In the genomic region with DNA sequence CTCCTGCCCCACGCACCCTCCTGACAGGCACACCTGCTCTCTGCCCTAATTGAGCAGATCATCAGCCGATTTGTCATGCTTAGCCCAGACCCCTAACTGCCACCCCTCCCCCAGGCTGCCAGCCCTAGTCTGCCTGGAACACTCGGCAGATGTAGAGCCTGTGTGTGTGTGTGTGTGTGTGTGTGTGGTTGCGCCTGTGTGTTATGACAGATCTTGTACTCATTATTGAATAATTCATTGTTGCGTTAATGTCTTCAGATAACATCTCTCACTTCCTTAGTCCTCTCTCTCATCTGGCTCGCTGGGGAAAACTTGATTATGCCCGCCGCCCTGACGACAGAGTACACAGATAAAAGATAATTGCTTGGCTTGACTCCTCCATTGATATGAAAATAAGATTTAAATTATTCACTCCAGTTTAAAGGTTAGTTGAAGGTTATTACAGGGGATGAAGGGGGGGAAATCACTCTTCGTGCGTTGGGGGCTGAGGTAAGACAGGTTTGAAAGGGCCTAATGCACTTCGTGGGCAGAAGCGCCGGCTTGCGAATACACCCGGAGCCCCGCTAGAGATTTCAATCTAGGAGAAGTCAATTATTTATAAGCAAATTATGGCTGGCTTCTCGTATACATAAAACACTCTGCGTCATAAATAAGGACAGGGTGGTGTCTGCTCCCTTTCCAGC, we compare ENCODE assay signal across 9 mouse cellular contexts.
DNase-seq lines count a peak whose midpoint lies in the region; ATAC-seq lines count a peak whose summit lies in the region.
"Had no signal": no experiment of that assay in that cellular context is flagged by ENCODE, and none has a peak within 500 bp of the region (broad histone marks: within the 10 kb centered on the region; RNA-seq: fewer than 3 reads in every experiment).

No protein-coding gene starts in this region.

- peak overlapping the region; percentile 32 for H3K4me2 ChIP-seq in hindbrain, embryonic 16.5 days (ENCODE audit: low read length)
- peak overlapping the region; percentile 28 for H3K4me2 ChIP-seq in midbrain, embryonic 12.5 days (replicated peaks)

- 0 out of 2 replicates have a peak, but pooled peaks cover 2% of the 10 kb centered on the region for H3K27me3 ChIP-seq in hindbrain, embryonic 16.5 days (replicated peaks; ENCODE audit: control insufficient read depth, insufficient read depth, low read length)
- H3K27me3 ChIP-seq in midbrain, embryonic 12.5 days = peaks cover 9% of the 10 kb centered on the region; the same call in 1 of the 2 replicates

- H3K27ac ChIP-seq in hindbrain, embryonic 16.5 days (ENCODE audit: low read depth, low read length) = no peak overlapping the region
- H3K27ac ChIP-seq in midbrain, embryonic 12.5 days (replicated peaks) = peak overlapping the region; percentile 71
- H3K27ac ChIP-seq: macrophage had no signal

- intact Hi-C loops in gastrocnemius, postnatal 14 days (cut with DNase I; ENCODE audit: low total_unique reads) = no loop called here

- H3K9me3 ChIP-seq in hindbrain, embryonic 16.5 days (ENCODE audit: control insufficient read depth, low read length) = no peaks in the 10 kb centered on the region
- no peaks in the 10 kb centered on the region for H3K9me3 ChIP-seq in midbrain, embryonic 12.5 days

- H3K36me3 ChIP-seq in hindbrain, embryonic 16.5 days (ENCODE audit: control insufficient read depth, insufficient read depth, low read length) = no peaks in the 10 kb centered on the region
- no peaks in the 10 kb centered on the region for H3K36me3 ChIP-seq in midbrain, embryonic 12.5 days

- ATAC-seq in hindbrain, embryonic 16.5 days = peak; percentile 90
- peak; percentile 94 for ATAC-seq in midbrain, embryonic 12.5 days (ENCODE audit: low FRiP score, low read depth)

- no peak overlapping the region for H3K9ac ChIP-seq in hindbrain, embryonic 16.5 days (ENCODE audit: low read depth, low read length)
- 0 out of 2 replicates have a peak overlapping the region, but pooled peaks have one; percentile 15 for H3K9ac ChIP-seq in midbrain, embryonic 12.5 days (replicated peaks)

- peaks cover 18% of the 10 kb centered on the region for H3K4me1 ChIP-seq in hindbrain, embryonic 16.5 days (ENCODE audit: control insufficient read depth, insufficient read depth, low read depth, low read length)
- peaks cover 40% of the 10 kb centered on the region for H3K4me1 ChIP-seq in midbrain, embryonic 12.5 days

- DNase-seq in cerebellum, postnatal 14 days = peak; percentile 67 to 80
- DNase-seq in cerebellum, adult 8-10 months = no peak
- peak; percentile 83 for DNase-seq in embryo, embryonic 11 days
- DNase-seq in gastrocnemius, postnatal 14 days = no peak
- no peak for DNase-seq in gastrocnemius, postnatal 4 days (ENCODE audit: low spot score in 2 of 2)
- DNase-seq in right cerebral cortex, postnatal 14 days = no peak

- H3K4me3 ChIP-seq in hindbrain, embryonic 16.5 days (ENCODE audit: low read length) = no peak overlapping the region
- no peak overlapping the region for H3K4me3 ChIP-seq in midbrain, embryonic 12.5 days

- WGBS in hindbrain, embryonic 16.5 days = 16% methylated on average over 19 of the region's 19 CpGs
- 30% methylated on average over 19 of the region's 19 CpGs for WGBS in midbrain, embryonic 12.5 days

Comparison
In these comparisons a context has a peak if more than half of its experiments do, and no peak if none do; other contexts are left out.
1. DNase-seq: peak in cerebellum, postnatal 14 days (2 of 2) and embryo, embryonic 11 days (single experiment); none in cerebellum, adult 8-10 months (single experiment), gastrocnemius, postnatal 14 days (single experiment), gastrocnemius, postnatal 4 days (0 of 2) and right cerebral cortex, postnatal 14 days (single experiment).